Mouse (Mus musculus): ENCODE results near the gene Cklf. TPM values are rescaled to one million over a fixed set of nuclear protein-coding genes. Genes with fewer than 3 reads are reported as not detected.
"Not testable (repeated sequence)": the region's sequence is repeated elsewhere in the genome, so short reads cannot be mapped to it uniquely, and the experiment has no call there.

The Cklf gene
- total RNA-seq, 2 experiments from 2014 or later: 4.9 to 9.4 TPM

DNA sequence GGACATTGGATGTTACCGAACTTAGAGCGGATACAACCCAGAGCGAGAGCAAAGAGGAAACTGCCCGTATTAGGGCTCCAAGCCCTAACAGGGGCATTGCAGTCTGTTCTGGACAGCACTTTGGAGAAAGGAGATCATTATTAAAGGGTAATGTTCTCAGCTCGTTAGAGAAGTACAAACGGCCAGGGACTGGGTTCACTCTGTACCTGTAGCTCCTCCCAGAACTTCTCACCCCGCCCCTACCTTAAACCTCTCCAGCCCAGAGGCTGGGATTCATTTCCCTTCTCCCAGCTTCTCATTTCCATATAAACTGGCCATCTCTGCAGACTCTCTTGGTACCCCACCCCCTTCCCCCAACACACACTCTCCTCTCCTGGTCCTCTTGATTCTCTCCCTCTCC is 800 bp downstream of the Cklf start:
- no peak for DNase-seq (ENCODE audit: low spot score in 2 of 2)
- intact Hi-C loops (cut with DNase I): loop anchor here (5.0 kb wide), 1 partner anchor 91 kb away; no protein-coding TSS in a partner anchor

DNA sequence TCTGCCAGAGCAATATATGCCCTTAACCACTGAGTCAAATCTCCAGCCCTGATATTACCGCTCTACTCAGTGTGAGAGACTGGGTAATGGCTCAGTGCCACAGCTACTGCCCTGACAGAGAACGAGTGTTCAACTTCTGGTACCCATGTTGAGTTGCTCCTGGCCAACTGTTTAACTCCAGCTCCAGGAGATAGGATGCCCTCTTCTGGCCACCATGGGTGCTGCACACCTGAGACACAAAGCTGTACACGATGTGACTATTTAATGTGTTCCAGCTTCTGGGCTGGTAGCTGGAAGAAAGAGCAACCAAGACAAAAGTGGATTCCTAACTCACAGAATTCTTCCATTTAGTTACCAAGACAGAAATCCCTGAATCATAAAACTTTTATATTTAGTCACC is 2.4 kb downstream of the Cklf start:
- intact Hi-C loops (cut with DNase I): loop anchor here (5.0 kb wide), 1 partner anchor 89 kb away; no protein-coding TSS in a partner anchor
- DNase-seq (ENCODE audit: low spot score in 2 of 2): no peak

DNA sequence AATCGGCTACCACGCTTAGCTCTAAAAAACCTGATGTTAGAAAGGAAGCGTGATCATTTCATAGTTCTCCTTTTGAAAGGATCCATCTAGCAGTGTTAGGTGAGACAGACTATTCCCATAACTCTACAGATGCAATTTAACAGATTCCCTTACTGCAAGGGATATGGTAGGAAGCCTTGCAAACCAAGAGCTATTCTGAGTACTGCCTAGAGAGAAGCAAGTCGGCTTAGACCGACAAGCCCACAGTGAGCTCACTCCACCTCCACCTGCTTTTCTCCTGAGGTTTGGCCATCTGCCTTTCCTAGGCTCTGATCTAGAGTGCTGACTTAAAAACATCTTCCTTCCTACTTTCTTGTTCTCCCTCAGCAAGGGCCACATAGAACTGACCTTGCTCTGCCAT is 11.1 kb downstream of the Cklf start:
- intact Hi-C loops (cut with DNase I); DNase-seq (ENCODE audit: low spot score in 2 of 2): not testable (repeated sequence)

DNA sequence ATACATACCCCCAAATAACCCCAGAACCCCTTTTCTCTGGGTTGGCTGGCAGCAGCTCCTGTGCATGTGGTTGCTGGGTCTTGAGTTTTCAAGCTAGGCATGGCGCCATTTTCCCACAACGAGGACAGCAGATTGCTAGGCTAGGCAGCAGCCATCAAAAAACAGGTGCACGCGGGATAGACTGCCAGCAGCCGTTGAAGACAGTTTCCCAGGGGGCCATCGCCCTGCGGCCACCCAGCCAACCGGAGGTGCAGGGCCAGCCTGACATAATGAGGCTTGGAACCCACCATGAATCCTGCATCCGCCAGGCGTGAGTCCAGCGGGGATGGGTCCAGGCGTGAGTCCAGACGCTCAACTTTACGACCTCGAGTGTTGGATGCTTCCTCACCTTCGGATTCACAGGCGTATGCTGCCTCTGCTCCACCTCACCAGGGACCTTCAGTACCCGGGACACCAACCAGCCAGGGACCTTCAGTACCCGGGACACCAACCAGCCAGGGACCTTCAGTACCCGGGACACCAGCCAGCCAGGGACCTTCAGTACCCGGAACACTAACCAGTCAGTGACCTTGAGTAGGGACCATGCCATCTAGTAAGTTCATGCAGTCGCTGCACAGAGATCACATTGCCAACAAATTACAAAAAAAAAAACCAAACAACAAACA is 13.7 kb downstream of the Cklf start:
- DNase-seq (ENCODE audit: low spot score in 2 of 2); intact Hi-C loops (cut with DNase I): not testable (repeated sequence)

DNA sequence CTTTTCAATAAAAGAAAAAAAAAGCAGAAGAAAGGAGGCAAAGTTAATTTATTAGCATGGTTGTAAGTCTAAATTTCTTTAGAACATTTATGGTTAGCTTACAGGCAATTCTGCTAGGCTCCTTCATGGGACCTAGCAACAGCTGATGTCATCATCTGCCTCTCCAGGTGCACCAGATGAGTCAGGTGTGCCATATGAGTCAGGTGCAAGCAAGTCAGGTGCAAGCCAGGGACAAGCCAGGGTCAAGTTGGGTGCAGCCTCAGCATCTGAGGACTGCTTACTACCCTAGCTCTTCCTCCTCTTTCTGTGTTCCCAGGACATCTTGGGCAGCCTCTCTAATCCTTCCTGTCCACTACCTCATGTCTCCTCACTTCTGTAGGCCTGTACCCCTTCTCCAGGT is 17.7 kb downstream of the Cklf start:
- intact Hi-C loops (cut with DNase I): no loop called here
- DNase-seq (ENCODE audit: low spot score in 2 of 2): no peak

DNA sequence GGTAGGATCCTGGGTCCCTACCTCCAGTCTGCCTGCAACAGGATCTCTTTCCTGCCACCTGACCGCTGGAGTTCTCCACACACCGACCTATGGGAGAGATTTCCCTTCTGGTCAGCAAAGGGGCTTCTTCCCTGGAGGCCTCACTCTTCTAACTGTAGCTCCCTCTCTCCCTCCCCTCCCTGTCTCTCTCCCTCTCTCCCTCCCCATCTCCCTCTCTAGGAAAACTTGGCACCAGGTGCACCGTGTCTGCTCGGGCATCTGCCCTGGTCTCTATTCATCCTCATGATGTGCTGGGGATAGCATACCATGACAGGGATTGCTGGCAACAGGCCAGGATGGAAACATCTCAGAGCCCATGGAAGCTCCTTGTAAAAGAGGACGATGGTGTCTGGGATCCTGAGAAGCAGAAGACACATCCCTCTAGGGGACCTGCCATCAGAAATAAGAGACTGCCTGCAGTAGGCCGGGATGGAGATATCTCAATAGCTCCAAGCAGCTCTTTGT is 18.3 kb downstream of the Cklf start:
- intact Hi-C loops (cut with DNase I): no loop called here
- no peak for DNase-seq (ENCODE audit: low spot score in 2 of 2)

DNA sequence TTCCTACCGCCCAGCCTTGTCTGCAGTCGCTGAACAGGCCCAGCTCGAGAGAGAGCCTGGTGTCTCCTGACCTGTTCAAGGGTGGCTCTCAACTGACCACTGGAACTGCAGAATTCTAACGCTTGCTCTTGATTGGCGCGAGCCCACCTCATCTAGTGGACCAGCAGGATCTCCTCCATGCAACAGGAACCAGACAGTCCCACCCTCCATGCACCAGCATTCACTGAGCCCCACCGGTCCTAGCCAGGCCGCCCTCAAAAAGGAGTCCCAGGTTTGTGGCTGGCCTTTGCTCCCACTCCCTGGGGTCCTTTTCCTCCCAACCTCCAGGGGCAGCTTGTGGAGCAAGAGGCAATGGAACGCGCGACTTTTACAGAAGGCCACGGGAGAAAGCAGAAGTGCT is 42.4 kb downstream of the Cklf start, which contains the start of gene Cmtm2a:
TSS of gene Cmtm2a (minus strand) at position 101 of the 400 bp plus-strand sequence.
- intact Hi-C loops (cut with DNase I): not testable (repeated sequence)

DNA sequence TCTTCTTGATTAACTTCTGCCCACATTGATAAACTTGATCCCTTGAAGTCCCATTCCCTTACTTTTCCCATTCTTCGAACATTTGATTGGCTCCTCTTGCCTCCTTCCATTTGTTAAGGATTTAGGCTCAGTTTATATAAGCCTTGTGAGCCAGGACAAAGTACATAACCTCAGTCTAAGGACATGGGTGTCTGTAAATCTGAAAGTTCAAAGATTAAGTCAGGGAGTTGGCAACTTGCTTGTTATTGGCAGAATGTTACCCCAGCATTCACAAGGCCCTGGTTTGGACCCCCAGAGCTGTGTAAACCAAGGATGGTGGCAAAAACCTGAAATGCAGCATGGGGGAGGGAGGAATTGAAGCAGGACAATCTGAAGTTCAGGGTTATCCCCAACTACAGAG is 43.7 kb downstream of the Cklf start:
- intact Hi-C loops (cut with DNase I): no loop called here
- no peak for DNase-seq (ENCODE audit: low spot score in 2 of 2)

More for the DNA sequence above, 42.4 kb downstream of the Cklf start, which contains the start of gene Cmtm2a:
- DNase-seq (ENCODE audit: low spot score in 2 of 2): not testable (repeated sequence)

DNA sequence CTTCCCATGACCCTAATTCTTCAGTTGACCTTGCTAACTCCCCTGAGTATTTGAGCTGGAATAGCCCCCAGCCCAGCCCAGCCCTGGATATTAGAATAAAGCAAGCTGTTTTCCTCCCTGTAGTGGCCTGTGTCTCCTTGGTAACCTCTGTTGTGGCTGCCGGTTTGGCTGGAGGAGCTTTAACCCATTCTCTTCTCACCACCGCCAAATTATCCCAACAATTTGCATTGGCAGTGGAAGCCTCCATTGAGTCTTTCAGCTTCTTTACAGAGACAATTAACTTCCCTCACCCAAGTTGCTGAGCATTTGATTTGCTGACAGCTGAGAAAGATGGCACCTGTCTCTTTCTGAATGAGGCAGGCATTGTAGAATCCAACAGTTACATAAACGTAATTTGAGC is 50.9 kb downstream of the Cklf start:
- intact Hi-C loops (cut with DNase I); DNase-seq (ENCODE audit: low spot score in 2 of 2): not testable (repeated sequence)

DNA sequence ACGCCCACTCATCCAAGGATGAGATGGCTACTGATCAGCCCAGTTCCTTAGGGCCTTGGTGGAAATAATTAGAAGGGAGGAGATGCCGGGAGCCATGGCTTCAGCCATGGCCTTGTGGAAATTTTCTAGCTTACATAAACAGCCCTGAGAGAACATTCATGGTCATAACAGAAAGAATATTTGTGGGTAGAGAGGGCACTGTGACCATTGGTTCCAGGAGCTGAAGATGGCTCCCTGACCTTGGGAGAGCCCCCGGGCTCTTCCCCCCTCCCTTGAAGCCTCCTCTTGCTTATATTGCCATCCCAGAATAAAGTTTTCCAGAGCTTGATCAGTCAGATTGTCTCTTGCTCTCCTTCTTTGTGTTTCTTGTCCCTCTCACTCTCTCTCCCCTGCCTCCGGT is 51.9 kb downstream of the Cklf start:
- intact Hi-C loops (cut with DNase I); DNase-seq (ENCODE audit: low spot score in 2 of 2): not testable (repeated sequence)

DNA sequence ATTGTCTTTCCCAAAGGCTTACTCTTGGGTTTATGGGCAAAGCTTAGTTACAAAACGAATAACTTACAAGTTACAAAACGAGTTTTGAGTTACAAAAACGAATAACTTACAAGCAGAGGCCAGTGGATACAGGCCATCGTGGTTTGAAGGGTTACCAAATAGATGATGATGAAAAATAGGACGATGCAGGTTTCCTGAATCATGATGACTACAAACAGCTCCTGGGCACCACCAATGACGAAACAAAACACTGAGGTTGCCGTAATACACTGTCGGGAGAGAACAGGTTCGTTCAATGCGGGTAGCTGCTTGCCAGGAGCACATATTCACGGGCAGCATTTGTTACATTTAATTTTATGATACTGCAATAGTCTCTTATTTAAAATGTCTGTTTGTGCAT is 54.3 kb downstream of the Cklf start:
- intact Hi-C loops (cut with DNase I): no loop called here
- DNase-seq (ENCODE audit: low spot score in 2 of 2): no peak

DNA sequence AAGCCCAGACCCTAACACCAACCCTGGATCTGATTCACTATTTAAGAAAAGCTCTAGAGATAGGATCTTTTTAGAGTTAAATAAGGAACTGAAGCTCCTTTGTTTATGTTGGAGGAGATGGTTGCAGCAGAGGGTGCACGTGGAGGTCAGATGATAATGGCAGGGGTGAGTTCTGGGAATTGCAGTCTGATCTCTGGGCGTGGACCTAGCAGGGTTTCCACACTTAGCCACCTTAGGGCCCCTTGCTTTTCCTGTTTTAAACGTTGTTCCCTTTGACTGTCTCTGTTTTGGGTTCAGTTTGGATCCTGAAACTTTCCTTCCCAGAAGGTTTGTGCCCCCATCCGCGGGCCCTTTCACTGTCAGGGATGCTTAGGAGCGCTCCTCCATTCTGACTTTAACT is 57.7 kb downstream of the Cklf start:
- DNase-seq (ENCODE audit: low spot score in 2 of 2); intact Hi-C loops (cut with DNase I): not testable (repeated sequence)

DNA sequence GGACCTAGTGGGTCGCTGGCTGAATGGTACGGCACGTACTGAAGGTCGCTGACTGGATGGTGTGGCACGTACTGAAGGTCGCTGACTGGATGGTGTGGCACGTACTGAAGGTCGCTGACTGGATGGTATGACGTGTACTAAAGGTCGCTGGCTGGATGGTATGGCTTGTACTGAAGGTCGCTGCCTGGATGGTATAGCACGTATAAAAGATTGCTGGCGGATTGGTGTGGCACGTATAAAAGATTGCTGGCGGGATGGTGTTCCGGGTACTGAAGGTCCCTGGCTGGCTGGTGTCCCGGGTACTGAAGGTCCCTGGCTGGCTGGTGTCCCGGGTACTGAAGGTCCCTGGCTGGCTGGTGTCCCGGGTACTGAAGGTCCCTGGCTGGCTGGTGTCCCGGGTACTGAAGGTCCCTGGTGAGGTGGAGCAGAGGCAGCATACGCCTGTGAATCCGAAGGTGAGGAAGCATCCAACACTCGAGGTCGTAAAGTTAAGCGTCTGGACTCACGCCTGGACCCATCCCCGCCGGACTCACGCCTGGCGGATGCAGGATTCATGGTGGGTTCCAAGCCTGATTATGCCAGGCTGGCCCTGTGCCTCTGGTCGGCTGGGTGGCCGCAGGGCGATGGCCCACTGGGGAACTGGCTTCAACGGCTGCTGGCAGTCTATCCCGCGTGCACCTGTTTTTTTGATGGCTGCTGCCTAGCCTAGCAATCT is 58.9 kb downstream of the Cklf start, which contains the start of the genes Gm45711 and Cmtm1:
TSS of gene Gm45711 (minus strand) at position 641 of the 715 bp plus-strand sequence.
TSS of gene Cmtm1 (minus strand) at position 705 of the 715 bp plus-strand sequence.
- DNase-seq (ENCODE audit: low spot score in 2 of 2): peak; percentile 12 to 15
- intact Hi-C loops (cut with DNase I): not testable (repeated sequence)

DNA sequence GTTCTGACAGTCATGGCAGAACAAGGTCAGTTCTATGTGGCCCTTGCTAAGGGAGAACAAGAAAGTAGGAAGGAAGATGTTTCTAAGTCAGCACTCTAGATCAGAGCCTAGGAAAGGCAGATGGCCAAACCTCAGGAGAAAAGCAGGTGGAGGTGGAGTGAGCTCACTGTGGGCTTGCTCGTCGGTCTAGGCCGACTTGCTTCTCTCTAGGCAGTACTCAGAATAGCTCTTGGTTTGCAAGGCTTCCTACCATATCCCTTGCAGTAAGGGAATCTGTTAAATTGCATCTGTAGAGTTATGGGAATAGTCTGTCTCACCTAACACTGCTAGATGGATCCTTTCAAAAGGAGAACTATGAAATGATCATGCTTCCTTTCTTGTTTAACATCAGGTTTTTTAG is 61.4 kb downstream of the Cklf start:
- intact Hi-C loops (cut with DNase I): not testable (repeated sequence)
- peak in 1 of 2 experiments; percentile 9 for DNase-seq (ENCODE audit: low spot score in 2 of 2)

DNA sequence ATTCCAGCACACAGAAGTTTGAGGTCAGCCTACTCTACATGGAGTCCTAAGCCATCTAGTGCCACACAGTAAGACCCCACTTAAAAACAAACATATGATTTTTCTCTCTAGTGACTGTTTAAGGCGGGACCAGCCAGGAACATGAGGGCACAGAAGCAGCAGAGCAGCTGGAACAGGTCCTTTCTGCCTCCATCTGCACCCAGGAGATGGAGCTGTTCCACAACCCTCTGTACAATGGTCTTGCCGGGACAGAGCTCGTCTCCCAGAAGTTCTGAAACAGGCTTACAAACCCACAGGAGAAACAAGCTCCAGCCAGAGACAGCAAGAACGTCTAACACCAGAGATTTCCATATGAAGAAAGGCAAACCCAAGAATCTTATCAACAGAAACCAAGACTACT is 62.6 kb downstream of the Cklf start:
- no peak for DNase-seq (ENCODE audit: low spot score in 2 of 2)

More for the DNA sequence above, 62.6 kb downstream of the Cklf start:
- intact Hi-C loops (cut with DNase I): no loop called here

Other genes starting within 250 kb of the Cklf start
- 10 to 100 TPM; 10.4 to 11.6 TPM for gene Cdh5, start 149.2 kb upstream of the Cklf start, total RNA-seq (2021)
- gene Bean1, start 80.4 kb upstream of the Cklf start, total RNA-seq (2021): 10 to 100 TPM; 11.0 to 11.6 TPM
- gene Tk2, start 2.3 kb upstream of the Cklf start, total RNA-seq (2021): 10 to 100 TPM; 41.3 to 41.5 TPM
- not detected for gene Cmtm2a, start 42.3 kb downstream of the Cklf start, total RNA-seq (2021)
- gene Gm45711, start 59.2 kb downstream of the Cklf start, total RNA-seq (2021): not detected
- gene Cmtm1, start 59.3 kb downstream of the Cklf start, total RNA-seq (2021): not detected
- gene Gm11020, start 70.7 kb downstream of the Cklf start, total RNA-seq (2021): not detected
- gene Cmtm2b, start 71.4 kb downstream of the Cklf start, total RNA-seq (2021): not detected
- gene Cmtm3, start 88.5 kb downstream of the Cklf start, total RNA-seq (2021): 10 to 100 TPM; 11.9 to 12.1 TPM
- gene Cmtm4, start 144.9 kb downstream of the Cklf start, total RNA-seq (2021): 10 to 100 TPM; 79.5 to 82.1 TPM
- 100 to 1,000 TPM; 276 to 310 TPM for gene Dync1li2, start 192.2 kb downstream of the Cklf start, total RNA-seq (2021)